Mouse (Mus musculus): ENCODE data around the gene Polr1b. TPM values are rescaled to one million over a fixed set of nuclear protein-coding genes. Genes with fewer than 3 reads are reported as not detected.

Polr1b gene
- polyA plus RNA-seq, 1 experiment: 6.8 TPM

DNA sequence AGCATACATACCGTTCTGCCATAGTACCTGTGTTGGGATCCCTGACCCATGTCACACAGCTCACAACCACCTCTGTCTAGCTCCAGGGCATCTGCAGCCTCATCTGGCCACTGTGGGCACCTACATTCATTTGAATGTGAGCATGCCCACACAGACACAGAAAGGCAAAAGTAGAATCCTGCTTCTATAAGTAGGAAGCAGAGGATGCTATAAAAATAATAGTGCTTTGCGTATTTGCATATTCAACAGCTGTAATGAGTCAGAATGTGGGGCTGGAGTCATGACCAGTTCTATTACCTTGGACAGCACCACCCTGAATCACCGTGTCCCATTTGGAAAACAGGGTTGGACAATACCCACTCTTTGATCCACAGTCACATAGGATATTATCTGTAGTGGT lies 30.5 kb upstream of the Polr1b start:
- H3K4me1 ChIP-seq (ENCODE audit: control insufficient read depth, insufficient read depth, low read length): peaks cover 11% of the 10 kb centered on the region
- no peak for TF ChIP-seq CTCF (IDR thresholded peaks at IDR 0.05; ENCODE audit: low read depth, low read length)
- no peak for TF ChIP-seq POLR2A (IDR thresholded peaks at IDR 0.05; ENCODE audit: borderline replicate concordance, low read depth, low read length)
- H3K4me3 ChIP-seq (ENCODE audit: insufficient read depth, low read length): no peak overlapping the region
- H3K27ac ChIP-seq (ENCODE audit: insufficient read depth, low read depth, low read length): no peak overlapping the region

- TF ChIP-seq POLR2A (IDR thresholded peaks at IDR 0.05; ENCODE audit: borderline replicate concordance, low read depth, low read length) (no peak), CTCF (IDR thresholded peaks at IDR 0.05; ENCODE audit: low read depth, low read length) (no peak)
- Histone ChIP-seq H3K27ac (ENCODE audit: insufficient read depth, low read depth, low read length) (no peak overlapping the region), H3K4me1 (ENCODE audit: control insufficient read depth, insufficient read depth, low read length) (peaks cover 18% of the 10 kb centered on the region), H3K4me3 (ENCODE audit: insufficient read depth, low read length) (no peak overlapping the region)
Observed at GRCm38 (mm10) chr2:129078313-129078712, 22.5 kb upstream of the Polr1b start.

DNA sequence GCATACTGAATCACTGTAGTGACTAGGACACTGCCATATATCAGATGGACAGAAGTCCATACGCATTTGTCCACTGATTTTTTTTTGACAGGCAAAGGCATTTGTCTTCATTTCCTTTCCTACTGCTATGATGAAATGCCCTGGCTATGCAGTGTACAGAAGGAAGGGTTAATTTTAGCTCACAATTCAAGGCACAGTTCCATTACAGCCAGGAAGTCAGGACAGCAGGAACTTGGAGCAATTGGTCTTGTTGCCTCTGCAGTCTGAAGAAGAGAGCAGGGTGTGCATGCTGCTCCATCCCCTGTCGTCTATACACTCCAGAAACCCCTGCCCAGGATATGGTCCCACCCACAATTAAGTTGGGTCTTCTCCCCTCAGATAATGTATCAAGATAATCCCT lies 21.6 kb upstream of the Polr1b start:
- TF ChIP-seq POLR2A (IDR thresholded peaks at IDR 0.05; ENCODE audit: borderline replicate concordance, low read depth, low read length) (no peak), CTCF (IDR thresholded peaks at IDR 0.05; ENCODE audit: low read depth, low read length) (no peak)
- no peak overlapping the region for H3K27ac ChIP-seq (ENCODE audit: insufficient read depth, low read depth, low read length)
- H3K4me3 ChIP-seq (ENCODE audit: insufficient read depth, low read length): no peak overlapping the region

GRCm38 (mm10) chr2:129081097-129081496 lies 19.7 kb upstream of the Polr1b start:
- TF ChIP-seq CTCF (IDR thresholded peaks at IDR 0.05; ENCODE audit: low read depth, low read length) (no peak), POLR2A (IDR thresholded peaks at IDR 0.05; ENCODE audit: borderline replicate concordance, low read depth, low read length) (no peak)
- H3K27ac ChIP-seq (ENCODE audit: insufficient read depth, low read depth, low read length): no peak overlapping the region
- no peak overlapping the region for H3K4me3 ChIP-seq (ENCODE audit: insufficient read depth, low read length)
- H3K4me1 ChIP-seq (ENCODE audit: control insufficient read depth, insufficient read depth, low read length): peaks cover 23% of the 10 kb centered on the region

More for the DNA sequence above, 21.6 kb upstream of the Polr1b start:
- H3K4me1 ChIP-seq (ENCODE audit: control insufficient read depth, insufficient read depth, low read length): peaks cover 23% of the 10 kb centered on the region

GRCm38 (mm10) chr2:129083514-129083913 lies 17.3 kb upstream of the Polr1b start:
- Histone ChIP-seq H3K4me3 (ENCODE audit: insufficient read depth, low read length) (no peak overlapping the region), H3K4me1 (ENCODE audit: control insufficient read depth, insufficient read depth, low read length) (peaks cover 23% of the 10 kb centered on the region), H3K27ac (ENCODE audit: insufficient read depth, low read depth, low read length) (no peak overlapping the region)
- TF ChIP-seq POLR2A (IDR thresholded peaks at IDR 0.05; ENCODE audit: borderline replicate concordance, low read depth, low read length) (no peak), CTCF (IDR thresholded peaks at IDR 0.05; ENCODE audit: low read depth, low read length) (no peak)

DNA sequence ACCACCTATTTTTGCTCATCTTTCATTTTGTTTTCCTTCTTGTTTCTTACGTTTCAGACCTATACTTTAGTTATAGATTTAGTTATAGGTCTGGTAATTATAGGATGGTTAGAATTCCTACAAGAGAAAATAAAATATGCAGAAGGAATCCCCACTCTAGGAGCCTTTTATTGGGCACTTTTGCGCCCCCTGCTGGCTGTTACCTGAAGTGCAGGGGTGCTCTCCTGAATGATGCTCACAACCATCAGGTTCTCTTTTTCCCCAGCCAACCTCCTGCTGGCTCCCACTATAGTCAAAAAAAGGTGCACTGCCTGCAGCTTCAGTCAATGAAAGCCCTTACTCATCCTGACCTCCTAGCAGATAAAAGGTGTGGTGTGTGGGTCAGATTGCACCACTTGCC lies 15.8 kb upstream of the Polr1b start:
- no peak overlapping the region for H3K4me3 ChIP-seq (ENCODE audit: insufficient read depth, low read length)
- no peak overlapping the region for H3K27ac ChIP-seq (ENCODE audit: insufficient read depth, low read depth, low read length)
- peaks cover 9% of the 10 kb centered on the region for H3K4me1 ChIP-seq (ENCODE audit: control insufficient read depth, insufficient read depth, low read length)
- no peak for TF ChIP-seq POLR2A (IDR thresholded peaks at IDR 0.05; ENCODE audit: borderline replicate concordance, low read depth, low read length)
- TF ChIP-seq CTCF (IDR thresholded peaks at IDR 0.05; ENCODE audit: low read depth, low read length): peak; percentile 49; the same call in 1 of the 2 replicates

DNA sequence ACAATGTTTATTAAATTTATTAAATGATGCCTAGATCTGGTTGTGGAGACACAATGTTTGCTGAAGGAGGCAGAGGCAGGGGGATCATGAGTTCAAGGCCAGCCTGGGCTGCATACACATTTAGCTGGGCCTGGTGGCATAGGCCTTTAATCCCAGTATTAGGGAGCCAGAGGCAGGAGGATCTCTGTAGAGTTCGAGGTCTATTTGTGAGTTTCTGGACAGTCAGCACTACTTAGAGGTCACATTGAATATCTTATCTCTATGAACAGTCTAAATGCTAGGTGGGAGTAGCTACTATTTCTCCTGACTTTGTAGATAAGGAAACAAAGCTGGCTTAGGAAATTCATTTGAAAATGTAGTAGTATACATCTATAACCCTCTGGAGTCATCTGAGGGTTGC lies 13.3 kb upstream of the Polr1b start:
- TF ChIP-seq POLR2A (IDR thresholded peaks at IDR 0.05; ENCODE audit: borderline replicate concordance, low read depth, low read length) (no peak), CTCF (IDR thresholded peaks at IDR 0.05; ENCODE audit: low read depth, low read length) (no peak)
- Histone ChIP-seq H3K4me3 (ENCODE audit: insufficient read depth, low read length) (no peak overlapping the region), H3K27ac (ENCODE audit: insufficient read depth, low read depth, low read length) (no peak overlapping the region), H3K4me1 (ENCODE audit: control insufficient read depth, insufficient read depth, low read length) (peaks cover 12% of the 10 kb centered on the region)

- H3K4me3 ChIP-seq (ENCODE audit: insufficient read depth, low read length): no peak overlapping the region
- H3K4me1 ChIP-seq (ENCODE audit: control insufficient read depth, insufficient read depth, low read length): peaks cover 11% of the 10 kb centered on the region
- TF ChIP-seq CTCF (IDR thresholded peaks at IDR 0.05; ENCODE audit: low read depth, low read length): no peak
- no peak for TF ChIP-seq POLR2A (IDR thresholded peaks at IDR 0.05; ENCODE audit: borderline replicate concordance, low read depth, low read length)
- H3K27ac ChIP-seq (ENCODE audit: insufficient read depth, low read depth, low read length): no peak overlapping the region
Observed at GRCm38 (mm10) chr2:129090370-129090769, 10.4 kb upstream of the Polr1b start.

- no peak overlapping the region for H3K4me3 ChIP-seq (ENCODE audit: insufficient read depth, low read length)
- TF ChIP-seq POLR2A (IDR thresholded peaks at IDR 0.05; ENCODE audit: borderline replicate concordance, low read depth, low read length): no peak
- no peak for TF ChIP-seq CTCF (IDR thresholded peaks at IDR 0.05; ENCODE audit: low read depth, low read length)
- peaks cover 11% of the 10 kb centered on the region for H3K4me1 ChIP-seq (ENCODE audit: control insufficient read depth, insufficient read depth, low read length)
- 0 out of 2 replicates have a peak overlapping the region, but pooled peaks have one; percentile 6 for H3K27ac ChIP-seq (ENCODE audit: insufficient read depth, low read depth, low read length)
Observed at GRCm38 (mm10) chr2:129092810-129093209, 8.0 kb upstream of the Polr1b start.

DNA sequence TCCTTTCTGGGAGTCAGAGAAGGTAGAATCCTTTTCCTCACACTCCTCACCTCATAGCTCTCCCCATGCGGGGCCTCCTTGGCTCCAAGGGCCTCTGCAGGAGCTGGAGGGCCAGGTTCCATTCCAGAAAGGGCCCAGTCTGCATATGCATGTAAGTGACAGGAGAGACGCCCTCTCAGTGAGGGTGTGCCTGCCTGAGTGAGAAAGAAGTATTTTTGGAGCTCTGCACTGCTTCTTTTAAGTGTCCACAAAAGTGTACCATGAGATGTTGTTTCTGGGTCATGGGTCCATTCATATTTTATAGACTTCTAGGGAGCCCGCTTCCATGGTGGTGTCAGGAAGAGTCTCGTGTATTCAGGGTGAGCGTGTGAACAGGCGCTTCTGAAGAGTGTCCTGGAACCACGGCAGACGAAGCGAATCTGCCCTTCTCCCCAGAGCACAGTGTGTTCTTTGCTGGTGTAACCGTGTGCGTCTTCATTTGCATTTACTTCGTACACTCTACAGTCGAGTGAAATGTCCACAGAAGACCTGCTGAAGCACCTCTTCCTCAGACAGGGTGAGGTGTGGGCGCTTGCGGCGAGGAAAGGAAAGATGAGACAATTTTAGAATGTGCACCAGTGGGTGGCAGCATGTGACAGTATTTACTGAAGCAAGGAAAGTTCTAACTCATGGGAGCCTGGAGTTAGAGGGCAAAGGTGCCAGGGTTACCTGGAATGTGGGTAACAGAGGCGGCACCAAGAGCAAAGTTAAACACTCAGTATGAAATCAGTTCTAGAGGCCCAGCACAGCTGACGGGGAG lies 6.7 kb upstream of the Polr1b start:
- peaks cover 11% of the 10 kb centered on the region for H3K4me1 ChIP-seq (ENCODE audit: control insufficient read depth, insufficient read depth, low read length)
- H3K27ac ChIP-seq (ENCODE audit: insufficient read depth, low read depth, low read length): no peak overlapping the region
- TF ChIP-seq POLR2A (IDR thresholded peaks at IDR 0.05; ENCODE audit: borderline replicate concordance, low read depth, low read length): no peak
- TF ChIP-seq CTCF (IDR thresholded peaks at IDR 0.05; ENCODE audit: low read depth, low read length): no peak
- H3K4me3 ChIP-seq (ENCODE audit: insufficient read depth, low read length): no peak overlapping the region
